Mouse (Mus musculus) liver, embryonic 14.5 days (tissue): ENCODE results near the gene Alox12b. TPM values are rescaled to one million over a fixed set of nuclear protein-coding genes. Genes with fewer than 3 reads are reported as not detected.

Source experiments
- ATAC-seq: fragments of 200-750 bp; cut with Nextera tagmentation; 2 replicates; pipeline ENCODE4 v1.8.0; 2017; ENCODE audit warnings: moderate number of reproducible peaks, mild to moderate bottlenecking, moderate library complexity; ENCODE audit not compliant: insufficient read depth
- DNase-seq, 3 experiments: peaks; one replicate each; pipeline ENCODE4 v3.0.0-alpha.2; 2012 to 2013; ENCODE audit warnings: low read depth in 3 of 3, low spot score in 3 of 3
- H3K27ac ChIP-seq: fragments of 300-500 bp; sonication (generic); 2 replicates; pipeline ENCODE4 v1.5.1; 2014; ENCODE audit warnings: moderate library complexity, mild to moderate bottlenecking, control low read depth, inconsistent platforms
- H3K27me3 ChIP-seq: fragments of 300-500 bp; sonication (generic); 2 replicates; pipeline ENCODE4 v1.6.1; 2014; ENCODE audit warnings: mild to moderate bottlenecking, low read length, moderate library complexity; ENCODE audit not compliant: control insufficient read depth, insufficient read depth
- H3K36me3 ChIP-seq: fragments of 300-500 bp; sonication (generic); replicated peaks from 2 replicates; pipeline ENCODE4 v1.6.1; 2014; ENCODE audit warnings: low read depth; ENCODE audit not compliant: control insufficient read depth, insufficient read depth
- H3K4me1 ChIP-seq, 2 experiments: fragments of 200-500 bp in 1 of 2; fragments of 300-500 bp in 1 of 2; sonication (generic) in 1 of 2; replicated peaks; 2 replicates each; pipeline ENCODE4 v1.6.1; 2012 to 2014; ENCODE audit warnings: antibody characterized with exemption in 1 of 2, inconsistent platforms in 1 of 2, low read length in 1 of 2; ENCODE audit not compliant: control insufficient read depth in 2 of 2, insufficient read depth in 2 of 2
- H3K4me2 ChIP-seq: fragments of 300-500 bp; sonication (generic); 2 replicates; pipeline ENCODE4 v1.6.1; 2014; ENCODE audit warnings: low read depth, mild to moderate bottlenecking, control low read depth, moderate library complexity
- H3K4me3 ChIP-seq, 2 experiments: fragments of 200-500 bp in 1 of 2; fragments of 300-500 bp in 1 of 2; sonication (generic) in 1 of 2; 2 replicates each; pipeline ENCODE4 v1.5.1; 2012 to 2014; ENCODE audit warnings: low read depth in 2 of 2, low read length in 2 of 2, mild to moderate bottlenecking in 2 of 2, control low read depth in 1 of 2, inconsistent platforms in 1 of 2, moderate library complexity in 1 of 2; ENCODE audit not compliant: insufficient read depth in 1 of 2
- H3K9ac ChIP-seq: fragments of 300-500 bp; sonication (generic); replicated peaks from 2 replicates; pipeline ENCODE4 v1.6.1; 2014; ENCODE audit warnings: mild to moderate bottlenecking, control low read depth, moderate library complexity
- H3K9me3 ChIP-seq: fragments of 300-500 bp; sonication (generic); 2 replicates; pipeline ENCODE4 v1.6.1; 2016; ENCODE audit warnings: low read length, mixed read lengths; ENCODE audit not compliant: control insufficient read depth
- CTCF ChIP-seq: IDR thresholded peaks from 2 replicates; pipeline ENCODE4 v1.5.1; 2016; ENCODE audit warnings: antibody characterized with exemption, low read depth, control low read depth
- EP300 ChIP-seq: IDR thresholded peaks from 2 replicates; pipeline ENCODE4 v1.6.1; 2016; ENCODE audit warnings: antibody characterized with exemption, low read depth
- WGBS: fragments of 180-500 bp; shearing (Covaris S2); extraction: QIAGEN DNeasy Blood & Tissue Kit; methylation state at CpG from one replicate; pipeline ENCODE4 v1.1.7; 2014; ENCODE audit not compliant: insufficient replicate concordance; 5-methylcytosine and 5-hydroxymethylcytosine counted together
- polyA plus RNA-seq, 2 experiments: library from polyadenylated mRNA; depleted of rRNA in 1 of 2; stranded (reverse) in 1 of 2; unstranded in 1 of 2; fragments of >200 nt; fragmentation: Nextera tagmentation in 1 of 2; extraction: Ambion mirVana in 1 of 2; gene quantifications; 2 replicates each; pipeline versions ENCODE4 v1.2.1 to v1.2.3; 2012 to 2014

The Alox12b gene
- polyA plus RNA-seq, 2 experiments = not detected

DNA sequence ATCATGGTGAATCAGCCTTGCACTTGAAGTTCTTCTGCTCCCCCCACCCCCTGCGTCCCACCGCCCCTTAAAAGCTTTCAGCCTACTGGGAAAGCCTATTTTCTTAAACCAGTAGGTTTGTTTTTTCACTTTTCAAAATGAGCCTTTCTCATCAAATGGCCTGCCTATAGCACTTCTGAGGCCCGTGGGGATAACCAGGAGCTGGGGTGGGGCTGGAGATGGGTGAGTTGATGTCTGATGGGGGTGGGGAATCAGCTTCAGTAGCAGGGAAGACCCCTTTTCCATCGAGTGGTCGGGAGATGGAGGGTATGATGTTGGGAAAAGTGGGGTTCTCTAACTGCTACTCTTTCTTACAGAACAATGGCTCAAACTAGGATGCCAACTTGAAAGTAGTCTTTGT, 39.9 kb upstream of the Alox12b start:
- H3K27me3 ChIP-seq = peaks cover 25% of the 10 kb centered on the region
- no peak for TF ChIP-seq EP300
- no peak for TF ChIP-seq CTCF
- ATAC-seq (no peak), DNase-seq (no peak)
- H3K9me3 ChIP-seq = no peaks in the 10 kb centered on the region
- no peak overlapping the region for H3K27ac ChIP-seq
- H3K9ac ChIP-seq = no peak overlapping the region
- peak overlapping the region; percentile 96; the same call in 1 of the 2 replicates for H3K4me2 ChIP-seq
- peaks cover 5 to 18% of the 10 kb centered on the region in 2 experiments for H3K4me1 ChIP-seq
- H3K36me3 ChIP-seq = no peaks in the 10 kb centered on the region
- H3K4me3 ChIP-seq = no peak overlapping the region; a peak in 1 of 4 replicates
- WGBS = 48% methylated on average over 5 of the region's 5 CpGs

DNA sequence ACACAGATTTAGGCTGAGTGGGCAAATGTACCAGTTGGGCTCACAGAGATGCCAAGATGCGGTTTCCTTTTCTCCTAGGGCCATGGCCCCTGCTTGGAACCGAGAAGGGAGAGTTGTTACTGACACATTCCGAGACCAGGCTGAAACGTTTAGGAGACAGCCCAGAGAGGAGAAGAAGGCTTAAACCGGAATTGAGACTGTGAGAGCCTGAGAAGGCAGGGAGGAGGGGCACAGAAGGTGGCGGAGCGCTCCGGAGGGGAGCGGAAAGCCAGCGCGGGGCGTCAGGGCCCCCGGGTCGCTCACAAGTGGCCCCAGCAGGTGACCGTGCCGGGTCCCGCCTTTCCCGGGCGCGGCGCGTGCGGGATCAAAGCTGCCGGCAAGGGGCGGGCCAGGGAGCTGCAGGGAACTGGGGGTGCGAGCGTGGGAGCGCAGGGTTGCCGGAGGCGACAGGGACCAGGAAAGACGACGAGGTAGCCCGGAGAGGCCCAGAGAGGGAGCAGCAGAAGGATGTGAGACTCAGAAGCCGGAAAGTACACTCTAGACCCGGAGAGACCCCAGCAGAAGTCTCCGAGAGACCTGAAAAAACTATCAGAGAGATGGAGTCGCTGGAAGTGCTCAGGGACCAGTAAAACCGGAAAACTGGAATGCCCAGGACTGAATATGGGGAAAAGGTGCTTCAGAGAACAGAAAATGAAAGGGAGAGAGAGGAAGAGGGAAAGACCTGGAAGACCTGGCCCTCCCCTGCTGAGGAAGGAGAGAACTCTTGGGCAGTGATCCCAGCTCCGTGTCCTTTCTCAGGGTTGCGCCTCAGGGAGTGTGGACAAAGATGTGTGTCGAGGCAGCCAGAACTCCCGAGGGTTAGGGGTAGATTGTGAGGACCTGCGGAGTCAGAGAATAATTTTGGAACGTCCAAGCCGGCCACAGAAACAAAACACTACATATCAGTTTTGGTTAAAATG, 38.8 kb upstream of the Alox12b start:
- peak overlapping the region; percentile 96 for H3K4me2 ChIP-seq
- H3K27me3 ChIP-seq = peaks cover 36% of the 10 kb centered on the region
- peaks cover 10 to 15% of the 10 kb centered on the region in 2 experiments for H3K4me1 ChIP-seq
- ATAC-seq (peak; percentile 38), DNase-seq (peak in 1 of 3 experiments; percentile 60)
- no peaks in the 10 kb centered on the region for H3K9me3 ChIP-seq
- no peak overlapping the region for H3K27ac ChIP-seq
- peak overlapping the region; percentile 58 for H3K9ac ChIP-seq
- TF ChIP-seq EP300 = no peak
- no peak for TF ChIP-seq CTCF
- peak overlapping the region; percentile 68 to 81 for H3K4me3 ChIP-seq
- no peaks in the 10 kb centered on the region for H3K36me3 ChIP-seq
- under 1% methylated on average over 45 of the region's 45 CpGs for WGBS

DNA sequence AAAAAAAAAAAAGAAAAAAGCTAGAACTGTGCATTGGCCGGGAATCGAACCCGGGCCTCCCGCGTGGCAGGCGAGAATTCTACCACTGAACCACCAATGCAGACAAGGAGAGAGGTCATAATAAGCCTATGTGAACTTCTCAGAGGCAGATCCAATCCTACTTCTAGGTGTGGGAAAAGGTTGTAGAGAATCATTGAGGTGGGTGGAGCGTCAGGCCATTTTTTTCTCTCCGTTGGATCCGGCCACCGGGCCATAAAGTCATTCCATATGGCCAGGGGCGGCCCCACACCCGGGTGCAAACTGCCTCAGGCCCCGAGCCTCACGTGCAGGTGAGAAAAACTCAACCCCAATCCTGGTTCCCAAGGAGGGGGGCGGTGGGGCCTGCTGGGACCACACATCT, 38.0 kb upstream of the Alox12b start:
- DNase-seq = peak; percentile 72 to 82 (median 73)
- H3K27me3 ChIP-seq = peaks cover 38% of the 10 kb centered on the region
- no peaks in the 10 kb centered on the region for H3K9me3 ChIP-seq
- peak overlapping the region; percentile 10 to 68; a peak in 3 of 4 replicates for H3K4me3 ChIP-seq
- 1% methylated on average over 15 of the region's 15 CpGs for WGBS
- peaks cover 12 to 17% of the 10 kb centered on the region in 2 experiments for H3K4me1 ChIP-seq
- peak overlapping the region; percentile 96 for H3K4me2 ChIP-seq
- no peak overlapping the region; the same call in 1 of the 2 replicates for H3K9ac ChIP-seq
- ATAC-seq = peak; percentile 33; the same call in 1 of the 2 replicates
- H3K27ac ChIP-seq = no peak overlapping the region
- no peaks in the 10 kb centered on the region for H3K36me3 ChIP-seq
- TF ChIP-seq CTCF (no peak), EP300 (0 out of 2 replicates have a peak, but pooled peaks have one; percentile 29)

DNA sequence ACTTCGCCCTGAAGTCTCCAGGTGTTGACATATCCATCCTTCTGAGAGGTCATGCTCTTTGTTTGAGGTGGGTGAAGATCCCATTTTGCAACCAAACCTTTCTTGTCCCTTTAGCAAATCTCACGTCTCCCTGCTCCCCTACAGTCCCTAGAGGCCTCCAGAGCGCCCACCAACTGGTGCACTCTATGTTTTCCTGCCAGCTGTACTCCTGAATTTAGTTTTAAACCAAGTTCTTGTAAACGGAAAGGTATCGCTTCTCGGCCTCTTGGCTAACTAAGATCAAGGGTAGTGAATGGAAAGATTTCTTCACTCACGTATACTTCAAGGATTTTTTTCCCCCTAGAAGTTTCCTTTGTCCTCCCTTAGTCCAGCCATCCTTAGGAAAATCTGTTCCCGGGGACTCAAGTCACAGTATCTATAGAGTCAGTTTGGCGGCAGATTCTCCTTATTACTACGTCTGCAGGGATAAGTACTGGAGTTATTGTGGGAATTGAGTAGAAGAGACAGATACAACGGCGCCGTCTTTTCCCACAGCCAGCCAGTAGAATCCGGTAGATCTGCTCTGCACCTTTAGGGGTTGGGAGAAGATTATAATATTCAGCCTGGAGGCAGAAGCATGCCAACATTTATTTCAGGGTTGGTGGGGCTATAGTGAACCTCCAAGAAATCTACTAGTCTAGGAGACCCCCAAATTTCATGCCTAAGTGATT, 37.2 kb upstream of the Alox12b start:
- peaks cover 38% of the 10 kb centered on the region for H3K27me3 ChIP-seq
- TF ChIP-seq EP300 (no peak), CTCF (no peak)
- H3K36me3 ChIP-seq = no peaks in the 10 kb centered on the region
- H3K9me3 ChIP-seq = no peaks in the 10 kb centered on the region
- ATAC-seq (no peak), DNase-seq (no peak)
- peaks cover 12 to 17% of the 10 kb centered on the region in 2 experiments for H3K4me1 ChIP-seq
- no peak overlapping the region for H3K9ac ChIP-seq
- WGBS = 44% methylated on average over 14 of the region's 14 CpGs
- peak overlapping the region; percentile 96 for H3K4me2 ChIP-seq
- peak overlapping the region in 1 of 2 experiments; percentile 11; a peak in 1 of 4 replicates for H3K4me3 ChIP-seq
- no peak overlapping the region for H3K27ac ChIP-seq
